Comparison of ENCODE assay signal across 29 mouse cellular contexts in genomic region chr5:73249341-73249740, GRCm38 (mm10). TPM values are rescaled to one million over a fixed set of nuclear protein-coding genes. Genes with fewer than 3 reads are reported as not detected.
DNase-seq lines count a peak whose midpoint lies in the region; ATAC-seq lines count a peak whose summit lies in the region.
"Had no signal": no experiment of that assay in that cellular context is flagged by ENCODE, and none has a peak within 500 bp of the region (broad histone marks: within the 10 kb centered on the region; RNA-seq: fewer than 3 reads in every experiment).

No protein-coding gene starts in this region.

- H3K9me3 ChIP-seq in liver, embryonic 13.5 days (replicated peaks), result no peaks in the 10 kb centered on the region
- H3K9me3 ChIP-seq in liver, embryonic 12.5 days (replicated peaks), result no peaks in the 10 kb centered on the region
- H3K9me3 ChIP-seq: embryonic facial prominence, embryonic 10.5 days; embryonic facial prominence, embryonic 13.5 days; forebrain, embryonic 12.5 days; forebrain, embryonic 15.5 days; heart, embryonic 10.5 days; heart, embryonic 13.5 days had no signal

- H3K27me3 ChIP-seq in liver, embryonic 13.5 days, result no peaks in the 10 kb centered on the region
- H3K27me3 ChIP-seq in liver, embryonic 12.5 days (replicated peaks), result no peaks in the 10 kb centered on the region
- H3K27me3 ChIP-seq: embryonic facial prominence, embryonic 13.5 days; forebrain, embryonic 12.5 days; forebrain, embryonic 15.5 days; heart, embryonic 13.5 days had no signal

- H3K36me3 ChIP-seq in liver, embryonic 13.5 days, result 0 out of 2 replicates have a peak, but pooled peaks cover 3% of the 10 kb centered on the region
- peaks cover 7% of the 10 kb centered on the region for H3K36me3 ChIP-seq in liver, embryonic 12.5 days
- H3K36me3 ChIP-seq: embryonic facial prominence, embryonic 10.5 days; embryonic facial prominence, embryonic 13.5 days; forebrain, embryonic 12.5 days; forebrain, embryonic 15.5 days; heart, embryonic 10.5 days had no signal

- peaks cover 90% of the 10 kb centered on the region for H3K4me1 ChIP-seq in liver, embryonic 13.5 days (replicated peaks)
- H3K4me1 ChIP-seq in liver, embryonic 12.5 days, result peaks cover 80% of the 10 kb centered on the region

- no peak for ATAC-seq in liver, embryonic 13.5 days (ENCODE audit: low read depth)
- no peak for ATAC-seq in liver, embryonic 12.5 days
- ATAC-seq: forebrain, embryonic 15.5 days; hindbrain, postnatal 0 days; inflammation-experienced regulatory T-cells, adult 6 months; intestine, embryonic 16.5 days had no signal

- no peak overlapping the region for H3K4me2 ChIP-seq in liver, embryonic 13.5 days
- H3K4me2 ChIP-seq in liver, embryonic 12.5 days, result no peak overlapping the region
- H3K4me2 ChIP-seq: embryonic facial prominence, embryonic 13.5 days; forebrain, embryonic 12.5 days; forebrain, embryonic 15.5 days; heart, embryonic 13.5 days; hindbrain, embryonic 14.5 days had no signal

- no peak overlapping the region for H3K4me3 ChIP-seq in liver, embryonic 13.5 days (replicated peaks)
- H3K4me3 ChIP-seq in liver, embryonic 12.5 days, result no peak overlapping the region
- H3K4me3 ChIP-seq: embryonic facial prominence, embryonic 10.5 days; embryonic facial prominence, embryonic 13.5 days; erythroblast, embryonic 14.5 days; forebrain, embryonic 12.5 days; forebrain, embryonic 15.5 days; heart, adult 2 months; heart, embryonic 10.5 days; heart, embryonic 13.5 days had no signal

- DNase-seq in adrenal gland, postnatal 14 days, result peak; percentile 35
- no peak for DNase-seq in adrenal gland, postnatal 4 days (ENCODE audit: low spot score in 2 of 2)
- no peak for DNase-seq in liver, embryonic 13.5 days
- DNase-seq in NIH3T3 (ENCODE audit: low read depth), result peak; percentile 54
- no peak for DNase-seq in embryo, embryonic 10 days (ENCODE audit: low spot score)
- DNase-seq: adrenal gland, postnatal 10 days; cerebellum, adult 11 months; cerebellum, adult 2 months; cerebellum, adult 9-11 months; cerebellum, postnatal 25 days; embryo, embryonic 11 days; gastrocnemius, postnatal 10 days; gastrocnemius, postnatal 36 days; heart, adult 2 months; heart, postnatal 14 days; heart, postnatal 4 days; kidney, adult 18-20 months had no signal

- peak overlapping the region; percentile 36; the same call in 1 of the 2 replicates for H3K27ac ChIP-seq in liver, embryonic 13.5 days
- H3K27ac ChIP-seq in liver, embryonic 12.5 days, result no peak overlapping the region; the same call in 1 of the 2 replicates
- H3K27ac ChIP-seq: embryonic facial prominence, embryonic 10.5 days; embryonic facial prominence, embryonic 13.5 days; forebrain, embryonic 12.5 days; forebrain, embryonic 15.5 days; heart, adult 2 months; hindbrain, embryonic 14.5 days; hindbrain, postnatal 0 days had no signal

- 83% methylated on average over 4 of the region's 4 CpGs for WGBS in liver, embryonic 13.5 days (ENCODE audit: insufficient replicate concordance)
- WGBS in liver, embryonic 12.5 days (ENCODE audit: insufficient replicate concordance), result 86% methylated on average over 4 of the region's 4 CpGs

- no peak overlapping the region for H3K9ac ChIP-seq in liver, embryonic 13.5 days
- H3K9ac ChIP-seq in liver, embryonic 12.5 days, result no peak overlapping the region
- H3K9ac ChIP-seq: embryonic facial prominence, embryonic 13.5 days; forebrain, embryonic 12.5 days; forebrain, embryonic 15.5 days; hindbrain, embryonic 14.5 days had no signal

RNA-seq across cellular contexts. Expression of gene Fryl, which starts 7.1 kb away (rescaled TPM):
- 43.0 and 55.1 TPM in 2 replicates for total RNA-seq in adrenal gland, postnatal 14 days (2021)
- total RNA-seq in adrenal gland, postnatal 4 days (2021), result 10 to 100 TPM; 49.7 to 55.7 TPM
- 44.2 and 44.5 TPM in 2 replicates for polyA plus RNA-seq in liver, embryonic 13.5 days (2015; fragmentation: Nextera tagmentation; extraction: Ambion mirVana)
- 46.3 and 50.6 TPM in 2 replicates for polyA plus RNA-seq in liver, embryonic 12.5 days (2016; fragmentation: Nextera tagmentation; extraction: Ambion mirVana)

RNA-seq across cellular contexts. Expression of gene Ociad1, which starts 43.2 kb away (rescaled TPM):
- 226 and 236 TPM in 2 replicates for total RNA-seq in adrenal gland, postnatal 14 days (2021)
- 100 to 1,000 TPM; 203 to 214 TPM for total RNA-seq in adrenal gland, postnatal 4 days (2021)
- polyA plus RNA-seq in liver, embryonic 13.5 days (2015; fragmentation: Nextera tagmentation; extraction: Ambion mirVana), result 144 and 158 TPM in 2 replicates
- polyA plus RNA-seq in liver, embryonic 12.5 days (2016; fragmentation: Nextera tagmentation; extraction: Ambion mirVana), result 154 and 159 TPM in 2 replicates

Comparison
In these comparisons a context has a peak if more than half of its experiments do, and no peak if none do; other contexts are left out.
1. DNase-seq: peak in adrenal gland, postnatal 14 days (single experiment) and NIH3T3 (single experiment); none in adrenal gland, postnatal 4 days (0 of 2), liver, embryonic 13.5 days (single experiment) and embryo, embryonic 10 days (single experiment).